Mouse (Mus musculus) heart, adult 2 months (tissue): ENCODE data around the gene Tmem102.

Experiments used
- CTCF ChIP-seq: fragments of 200-600 bp; IDR thresholded peaks from 2 replicates; pipeline ENCODE4 v1.8.1; 2022; ENCODE audit warnings: antibody characterized with exemption, mild to moderate bottlenecking, moderate library complexity
- EP300 ChIP-seq: fragments of 200-500 bp; IDR thresholded peaks from 2 replicates; pipeline ENCODE4 v1.6.1; 2011; ENCODE audit warnings: low read depth, low read length, control low read depth; ENCODE audit not compliant: insufficient read depth
- POLR2A ChIP-seq: fragments of 200-500 bp; IDR thresholded peaks from 2 replicates; pipeline ENCODE4 v1.6.1; 2011; ENCODE audit warnings: mild to moderate bottlenecking, low read depth, low read length, control low read depth; ENCODE audit not compliant: insufficient read depth

- TF ChIP-seq CTCF, result no peak
- TF ChIP-seq EP300, result peak; percentile 21; the same call in 1 of the 2 replicates
- peak; percentile 81 for TF ChIP-seq POLR2A
Observed at GRCm38 (mm10) chr11:69758971-69759721, 46.3 kb downstream of the Tmem102 start.
